Mouse (Mus musculus): Measurements from ENCODE around the gene Ankzf1.

GRCm38 (mm10) chr1:75142301-75143261 is 49.4 kb upstream of the Ankzf1 start, which contains the start of the genes Cnppd1 and Retreg2:
- no peak; the same call in 1 of the 2 replicates for TF ChIP-seq CTCF (IDR thresholded peaks at IDR 0.05; ENCODE audit: insufficient read depth, low read length)
- TF ChIP-seq POLR2A (IDR thresholded peaks at IDR 0.05; ENCODE audit: borderline replicate concordance, extremely low read depth, low read depth, low read length) = peak; percentile 95

All from lung, adult 2 months (tissue).